Mouse (Mus musculus): ENCODE measurements at regions not wholly inside any gene's neighbourhood (a gene's known extent, or its start where the extent isn't known, plus 50 kb on each side); places are given as distances from the start of the nearest gene placed in this dataset.
A peak's percentile ranks its signal among the peaks of the same experiment; 100 is the strongest.

GRCm38 (mm10) chr7:95710088-95710487, 461.0 kb upstream of the Tenm4 start:
- Histone ChIP-seq H3K4me2 (replicated peaks; ENCODE audit: low read depth, low read length) (no peak overlapping the region), H3K36me3 (ENCODE audit: control insufficient read depth, insufficient read depth, low read length) (no peaks in the 10 kb centered on the region), H3K9me3 (ENCODE audit: control insufficient read depth, low read length) (no peaks in the 10 kb centered on the region), H3K4me1 (replicated peaks; ENCODE audit: control insufficient read depth, insufficient read depth, low read length) (no peaks in the 10 kb centered on the region), H3K4me3 (ENCODE audit: low read depth, low read length) (no peak overlapping the region), H3K9ac (ENCODE audit: low read depth, low read length) (no peak overlapping the region), H3K27ac (ENCODE audit: low read depth, low read length) (no peak overlapping the region), H3K27me3 (ENCODE audit: control insufficient read depth, insufficient read depth, low read length) (no peaks in the 10 kb centered on the region)
- ATAC-seq (ENCODE audit: low FRiP score) (no peak), DNase-seq (ENCODE audit: low spot score) (no peak)
- WGBS: 90% methylated on average over 7 of the region's 7 CpGs

GRCm38 (mm10) chr7:95720083-95720482, 451.0 kb upstream of the Tenm4 start:
- H3K9ac ChIP-seq (ENCODE audit: low read depth, low read length): no peak overlapping the region
- H3K4me1 ChIP-seq (replicated peaks; ENCODE audit: control insufficient read depth, insufficient read depth, low read length): no peaks in the 10 kb centered on the region
- no peaks in the 10 kb centered on the region for H3K36me3 ChIP-seq (ENCODE audit: control insufficient read depth, insufficient read depth, low read length)
- ATAC-seq (ENCODE audit: low FRiP score): no peak
- H3K4me2 ChIP-seq (replicated peaks; ENCODE audit: low read depth, low read length): no peak overlapping the region
- no peak overlapping the region for H3K4me3 ChIP-seq (ENCODE audit: low read depth, low read length)
- no peak for DNase-seq (ENCODE audit: low spot score)
- H3K27ac ChIP-seq (ENCODE audit: low read depth, low read length): no peak overlapping the region
- H3K9me3 ChIP-seq (ENCODE audit: control insufficient read depth, low read length): no peaks in the 10 kb centered on the region
- no peaks in the 10 kb centered on the region for H3K27me3 ChIP-seq (ENCODE audit: control insufficient read depth, insufficient read depth, low read length)

GRCm38 (mm10) chr7:95725716-95726487, 445.1 kb upstream of the Tenm4 start:
- 69% methylated on average over 2 of the region's 2 CpGs for WGBS
- DNase-seq (ENCODE audit: low spot score): no peak

GRCm38 (mm10) chr7:95733807-95734206, 437.2 kb upstream of the Tenm4 start:
- Histone ChIP-seq H3K9me3 (ENCODE audit: control insufficient read depth, low read length) (no peaks in the 10 kb centered on the region), H3K27ac (ENCODE audit: low read depth, low read length) (no peak overlapping the region), H3K27me3 (ENCODE audit: control insufficient read depth, insufficient read depth, low read length) (no peaks in the 10 kb centered on the region), H3K4me1 (replicated peaks; ENCODE audit: control insufficient read depth, insufficient read depth, low read length) (no peaks in the 10 kb centered on the region), H3K4me3 (ENCODE audit: low read depth, low read length) (no peak overlapping the region), H3K9ac (ENCODE audit: low read depth, low read length) (no peak overlapping the region), H3K4me2 (replicated peaks; ENCODE audit: low read depth, low read length) (no peak overlapping the region), H3K36me3 (ENCODE audit: control insufficient read depth, insufficient read depth, low read length) (no peaks in the 10 kb centered on the region)
- ATAC-seq (ENCODE audit: low FRiP score) (no peak), DNase-seq (ENCODE audit: low spot score) (no peak)
- WGBS: 96% methylated on average over 1 of the region's 1 CpGs

More at GRCm38 (mm10) chr7:95725716-95726487, 445.1 kb upstream of the Tenm4 start:
- H3K36me3 ChIP-seq (ENCODE audit: control insufficient read depth, insufficient read depth, low read length): no peaks in the 10 kb centered on the region
- no peaks in the 10 kb centered on the region for H3K4me1 ChIP-seq (replicated peaks; ENCODE audit: control insufficient read depth, insufficient read depth, low read length)
- H3K9me3 ChIP-seq (ENCODE audit: control insufficient read depth, low read length): no peaks in the 10 kb centered on the region
- no peak for ATAC-seq (ENCODE audit: low FRiP score)
- no peaks in the 10 kb centered on the region for H3K27me3 ChIP-seq (ENCODE audit: control insufficient read depth, insufficient read depth, low read length)
- H3K4me3 ChIP-seq (ENCODE audit: low read depth, low read length): no peak overlapping the region
- no peak overlapping the region for H3K9ac ChIP-seq (ENCODE audit: low read depth, low read length)
- no peak overlapping the region for H3K27ac ChIP-seq (ENCODE audit: low read depth, low read length)
- no peak overlapping the region for H3K4me2 ChIP-seq (replicated peaks; ENCODE audit: low read depth, low read length)

- Histone ChIP-seq H3K9ac (ENCODE audit: low read depth, low read length) (no peak overlapping the region), H3K9me3 (ENCODE audit: control insufficient read depth, low read length) (no peaks in the 10 kb centered on the region), H3K4me1 (replicated peaks; ENCODE audit: control insufficient read depth, insufficient read depth, low read length) (no peaks in the 10 kb centered on the region), H3K4me3 (ENCODE audit: low read depth, low read length) (no peak overlapping the region), H3K36me3 (ENCODE audit: control insufficient read depth, insufficient read depth, low read length) (no peaks in the 10 kb centered on the region), H3K27ac (ENCODE audit: low read depth, low read length) (no peak overlapping the region), H3K27me3 (ENCODE audit: control insufficient read depth, insufficient read depth, low read length) (no peaks in the 10 kb centered on the region), H3K4me2 (replicated peaks; ENCODE audit: low read depth, low read length) (no peak overlapping the region)
- no peak for ATAC-seq (ENCODE audit: low FRiP score)
- WGBS: 64% methylated on average over 5 of the region's 5 CpGs
- peak; percentile 6 for DNase-seq (ENCODE audit: low spot score)
Measured at GRCm38 (mm10) chr7:95734587-95734986, 436.5 kb upstream of the Tenm4 start.

GRCm38 (mm10) chr7:95736716-95737115, 434.3 kb upstream of the Tenm4 start:
- Histone ChIP-seq H3K9me3 (ENCODE audit: control insufficient read depth, low read length) (no peaks in the 10 kb centered on the region), H3K36me3 (ENCODE audit: control insufficient read depth, insufficient read depth, low read length) (no peaks in the 10 kb centered on the region), H3K27me3 (ENCODE audit: control insufficient read depth, insufficient read depth, low read length) (no peaks in the 10 kb centered on the region), H3K27ac (ENCODE audit: low read depth, low read length) (no peak overlapping the region), H3K4me1 (replicated peaks; ENCODE audit: control insufficient read depth, insufficient read depth, low read length) (no peaks in the 10 kb centered on the region), H3K4me3 (ENCODE audit: low read depth, low read length) (no peak overlapping the region), H3K4me2 (replicated peaks; ENCODE audit: low read depth, low read length) (no peak overlapping the region), H3K9ac (ENCODE audit: low read depth, low read length) (no peak overlapping the region)
- ATAC-seq (ENCODE audit: low FRiP score) (no peak), DNase-seq (ENCODE audit: low spot score) (no peak)

DNA sequence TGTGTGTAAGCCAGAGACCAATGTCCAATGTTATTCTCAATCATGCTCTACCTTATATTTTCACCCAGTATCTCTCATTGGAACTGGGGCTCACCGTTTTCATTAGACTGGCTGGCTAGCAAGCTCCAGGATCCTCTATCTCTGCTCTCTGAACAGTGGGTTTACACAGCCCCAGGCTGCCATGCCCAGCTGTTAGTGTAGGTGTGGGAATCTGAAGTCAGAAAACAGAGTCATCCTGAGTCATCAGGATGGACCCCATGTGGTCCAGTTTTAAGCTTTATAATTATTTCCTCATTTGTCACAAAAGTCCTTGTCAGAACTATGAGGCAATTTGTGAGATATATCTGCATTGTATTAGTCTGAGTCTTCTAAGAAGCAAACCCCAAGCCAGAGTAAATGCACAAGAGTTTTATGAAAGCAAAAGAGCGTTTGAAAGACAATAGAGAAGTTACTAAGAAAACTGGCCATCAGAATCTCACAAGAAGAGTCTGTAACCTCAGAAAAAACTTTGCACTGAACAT, 432.3 kb upstream of the Tenm4 start:
- H3K4me1 ChIP-seq (replicated peaks; ENCODE audit: control insufficient read depth, insufficient read depth, low read length): no peaks in the 10 kb centered on the region
- no peak overlapping the region for H3K4me3 ChIP-seq (ENCODE audit: low read depth, low read length)
- DNase-seq (ENCODE audit: low spot score) (no peak), ATAC-seq (ENCODE audit: low FRiP score) (no peak)
- WGBS: 70% methylated on average over 2 of the region's 2 CpGs
- no peak overlapping the region for H3K4me2 ChIP-seq (replicated peaks; ENCODE audit: low read depth, low read length)
- H3K36me3 ChIP-seq (ENCODE audit: control insufficient read depth, insufficient read depth, low read length): no peaks in the 10 kb centered on the region
- H3K9me3 ChIP-seq (ENCODE audit: control insufficient read depth, low read length): no peaks in the 10 kb centered on the region
- H3K9ac ChIP-seq (ENCODE audit: low read depth, low read length): no peak overlapping the region
- H3K27me3 ChIP-seq (ENCODE audit: control insufficient read depth, insufficient read depth, low read length): no peaks in the 10 kb centered on the region
- no peak overlapping the region for H3K27ac ChIP-seq (ENCODE audit: low read depth, low read length)

DNA sequence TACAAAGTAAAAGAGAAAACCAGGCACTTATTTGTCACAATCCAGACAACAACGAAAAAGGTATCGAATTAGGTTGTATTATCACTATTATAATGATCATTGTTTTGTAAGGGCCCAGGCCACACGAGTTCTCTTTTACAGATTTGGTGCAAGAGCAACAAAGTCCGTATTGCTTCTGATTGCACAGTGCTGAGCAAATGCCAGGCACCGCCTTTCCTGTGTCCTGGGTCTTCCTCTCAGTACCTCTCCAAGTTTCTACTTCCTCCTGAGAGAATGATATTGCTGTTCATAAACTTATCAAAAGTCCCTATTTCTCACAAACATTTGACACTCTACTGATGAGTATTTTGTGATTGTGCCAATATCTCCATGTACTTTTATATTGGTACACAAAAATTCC, 431.3 kb upstream of the Tenm4 start:
- H3K4me3 ChIP-seq (ENCODE audit: low read depth, low read length): no peak overlapping the region
- H3K4me2 ChIP-seq (replicated peaks; ENCODE audit: low read depth, low read length): no peak overlapping the region
- no peaks in the 10 kb centered on the region for H3K36me3 ChIP-seq (ENCODE audit: control insufficient read depth, insufficient read depth, low read length)
- ATAC-seq (ENCODE audit: low FRiP score): no peak
- H3K9ac ChIP-seq (ENCODE audit: low read depth, low read length): no peak overlapping the region
- no peak overlapping the region for H3K27ac ChIP-seq (ENCODE audit: low read depth, low read length)
- no peaks in the 10 kb centered on the region for H3K4me1 ChIP-seq (replicated peaks; ENCODE audit: control insufficient read depth, insufficient read depth, low read length)
- H3K9me3 ChIP-seq (ENCODE audit: control insufficient read depth, low read length): no peaks in the 10 kb centered on the region
- 83% methylated on average over 5 of the region's 5 CpGs for WGBS
- H3K27me3 ChIP-seq (ENCODE audit: control insufficient read depth, insufficient read depth, low read length): no peaks in the 10 kb centered on the region
- no peak for DNase-seq (ENCODE audit: low spot score)

DNA sequence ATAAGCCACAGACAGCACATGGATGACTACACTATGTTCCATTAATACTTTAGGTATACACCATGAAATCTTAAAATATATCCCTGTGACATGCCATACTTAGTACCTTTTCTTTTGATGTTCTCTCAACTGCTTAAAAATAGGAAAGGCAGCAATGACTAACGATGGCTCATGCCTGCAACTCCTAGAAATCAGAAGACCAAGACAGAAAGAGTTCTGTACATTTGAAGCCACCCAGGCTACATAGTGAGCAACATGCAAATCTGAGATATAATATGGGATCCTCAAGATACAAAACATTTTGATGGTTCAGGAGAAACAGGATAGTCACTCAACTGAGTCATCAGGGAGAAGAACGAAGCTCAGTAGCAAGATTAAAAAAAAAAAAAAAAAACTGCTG, 412.7 kb upstream of the Tenm4 start:
- H3K27me3 ChIP-seq (ENCODE audit: control insufficient read depth, insufficient read depth, low read length): no peaks in the 10 kb centered on the region
- no peak overlapping the region for H3K27ac ChIP-seq (ENCODE audit: low read depth, low read length)
- H3K9me3 ChIP-seq (ENCODE audit: control insufficient read depth, low read length): no peaks in the 10 kb centered on the region
- WGBS: 88% methylated on average over 2 of the region's 2 CpGs
- DNase-seq (ENCODE audit: low spot score) (no peak), ATAC-seq (ENCODE audit: low FRiP score) (no peak)
- no peak overlapping the region for H3K4me2 ChIP-seq (replicated peaks; ENCODE audit: low read depth, low read length)
- no peaks in the 10 kb centered on the region for H3K4me1 ChIP-seq (replicated peaks; ENCODE audit: control insufficient read depth, insufficient read depth, low read length)
- no peaks in the 10 kb centered on the region for H3K36me3 ChIP-seq (ENCODE audit: control insufficient read depth, insufficient read depth, low read length)
- H3K9ac ChIP-seq (ENCODE audit: low read depth, low read length): no peak overlapping the region
- no peak overlapping the region for H3K4me3 ChIP-seq (ENCODE audit: low read depth, low read length)

All from hindbrain, embryonic 11.5 days (tissue).